Mouse (Mus musculus) thymus, postnatal 4 days (tissue): Measurements from ENCODE around the gene Acot3.

ENCODE experiments used
- DNase-seq: peaks from one replicate; pipeline ENCODE4 v3.0.0; 2021

The Acot3 gene

GRCm38 (mm10) chr12:84101493-84101845 lies 49.5 kb downstream of the Acot3 start:
- no peak for DNase-seq

DNA sequence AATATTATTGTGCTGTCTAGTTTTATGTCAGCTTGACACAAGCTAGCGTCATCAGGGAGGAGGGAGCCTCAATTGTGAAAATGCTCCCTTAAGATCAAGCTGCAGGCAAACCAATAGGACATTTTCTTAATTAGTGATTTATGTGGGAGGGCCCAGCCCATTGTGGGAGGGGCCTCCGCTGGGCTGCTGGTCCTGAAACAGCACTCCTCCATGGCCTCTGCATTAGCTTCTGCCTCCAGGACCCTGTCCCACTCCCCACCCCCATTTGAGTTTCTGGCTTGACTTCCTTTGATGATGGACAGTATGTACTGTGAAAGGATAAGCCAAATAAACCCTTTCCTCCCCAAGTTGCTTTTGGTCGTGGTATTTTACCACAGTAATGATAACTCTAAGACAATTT lies 55.1 kb downstream of the Acot3 start:
- no peak for DNase-seq

GRCm38 (mm10) chr12:84107692-84108091 lies 55.7 kb downstream of the Acot3 start:
- DNase-seq = no peak

DNA sequence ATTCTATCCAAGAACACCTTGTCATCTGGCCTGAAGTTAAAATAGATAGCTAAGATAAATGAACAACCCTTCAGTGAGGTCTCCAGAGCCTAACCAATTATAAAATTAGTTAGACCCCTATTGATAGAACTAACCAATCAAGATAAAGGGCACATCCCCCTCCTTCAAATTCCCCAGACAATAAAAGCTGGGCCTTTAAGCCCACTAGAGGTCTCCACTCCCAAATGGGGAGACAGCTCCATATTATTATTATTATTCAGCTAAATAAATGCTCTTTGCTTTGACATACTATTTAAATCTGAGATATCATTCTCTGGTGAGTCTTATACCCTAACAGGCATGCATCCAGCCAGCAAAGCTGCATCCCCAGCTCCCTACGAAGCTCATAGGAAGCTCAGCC lies 58.0 kb downstream of the Acot3 start:
- no peak for DNase-seq
